Mouse (Mus musculus) heart, postnatal 0 days (tissue): Measurements from ENCODE around the gene Eif2b1. TPM values are rescaled to one million over a fixed set of nuclear protein-coding genes. Genes with fewer than 3 reads are reported as not detected.

ENCODE experiments used
- ATAC-seq: fragments of 200-750 bp; cut with Nextera tagmentation; 2 replicates; pipeline ENCODE4 v1.8.0; 2017; ENCODE audit warnings: low read depth, moderate number of reproducible peaks, moderate library complexity; ENCODE audit not compliant: insufficient read depth
- DNase-seq: peaks from one replicate; pipeline ENCODE4 v3.0.0-alpha.2; 2016; ENCODE audit warnings: low spot score
- H3K27ac ChIP-seq: fragments of 300-500 bp; sonication (generic); 2 replicates; pipeline ENCODE4 v1.5.1; 2014; ENCODE audit warnings: low read depth, mild to moderate bottlenecking
- H3K27me3 ChIP-seq: fragments of 300-500 bp; sonication (generic); 2 replicates; pipeline ENCODE4 v1.6.1; 2014; ENCODE audit warnings: low read length, mixed read lengths; ENCODE audit not compliant: control insufficient read depth, insufficient read depth
- H3K36me3 ChIP-seq: fragments of 300-500 bp; sonication (generic); replicated peaks from 2 replicates; pipeline ENCODE4 v1.6.1; 2014; ENCODE audit warnings: low read length, mixed read lengths; ENCODE audit not compliant: control insufficient read depth, insufficient read depth
- H3K4me1 ChIP-seq: fragments of 300-500 bp; sonication (generic); 2 replicates; pipeline ENCODE4 v1.6.1; 2014; ENCODE audit warnings: antibody characterized with exemption; ENCODE audit not compliant: control insufficient read depth, insufficient read depth
- H3K4me2 ChIP-seq: fragments of 300-500 bp; sonication (generic); 2 replicates; pipeline ENCODE4 v1.6.1; 2014; ENCODE audit warnings: low read depth, mild to moderate bottlenecking, low read length, moderate library complexity
- H3K4me3 ChIP-seq: fragments of 300-500 bp; sonication (generic); 2 replicates; pipeline ENCODE4 v1.5.1; 2014; ENCODE audit warnings: low read depth, low read length
- H3K9ac ChIP-seq: fragments of 300-500 bp; sonication (generic); replicated peaks from 2 replicates; pipeline ENCODE4 v1.6.1; 2014; ENCODE audit warnings: low read depth, low read length, mixed read lengths
- H3K9me3 ChIP-seq: fragments of 300-500 bp; sonication (generic); replicated peaks from 2 replicates; pipeline ENCODE4 v1.6.1; 2016; ENCODE audit warnings: low read length; ENCODE audit not compliant: control insufficient read depth
- CTCF ChIP-seq: IDR thresholded peaks from 2 replicates; pipeline ENCODE4 v1.5.1; 2016; ENCODE audit warnings: antibody characterized with exemption, control low read depth, low read depth
- EP300 ChIP-seq: IDR thresholded peaks from 2 replicates; pipeline ENCODE4 v1.6.1; 2016; ENCODE audit warnings: antibody characterized with exemption, low read depth
- WGBS: fragments of 180-500 bp; shearing (Covaris S2); extraction: QIAGEN DNeasy Blood & Tissue Kit; methylation state at CpG from one replicate; pipeline ENCODE4 v1.1.7; 2014; 5-methylcytosine and 5-hydroxymethylcytosine counted together
- polyA plus RNA-seq: library from polyadenylated mRNA; unstranded; fragments of >200 nt; fragmentation: Nextera tagmentation; extraction: Ambion mirVana; gene quantifications from 2 replicates; pipeline ENCODE4 v1.2.1, GENCODE M21; 2015
- total RNA-seq: library from RNA; depleted of rRNA; stranded (reverse); fragments of >200 nt; gene quantifications from 2 replicates; pipeline ENCODE4 v1.2.3, GENCODE M21; 2014; ENCODE audit warnings: low replicate concordance; rRNA removed

The Eif2b1 gene
- total and polyA plus RNA-seq, 2 experiments from 2014 or later = 49.5 to 58.6 TPM

GRCm38 (mm10) chr5:124521588-124521987, 57.3 kb downstream of the Eif2b1 start:
- no peaks in the 10 kb centered on the region for H3K9me3 ChIP-seq
- no peak overlapping the region for H3K9ac ChIP-seq
- no peak overlapping the region for H3K4me2 ChIP-seq
- WGBS = 81% methylated on average over 4 of the region's 4 CpGs
- H3K27me3 ChIP-seq = no peaks in the 10 kb centered on the region
- DNase-seq (no peak), ATAC-seq (no peak)
- H3K4me3 ChIP-seq = no peak overlapping the region
- TF ChIP-seq CTCF (no peak), EP300 (no peak)
- H3K27ac ChIP-seq = no peak overlapping the region
- H3K36me3 ChIP-seq = peaks cover 25% of the 10 kb centered on the region; the same call in 1 of the 2 replicates
- H3K4me1 ChIP-seq = no peaks in the 10 kb centered on the region

Other genes with a start within 250 kb of the Eif2b1 start
- 113 and 180 TPM in 2 replicates for gene Cdk2ap1, start 216.0 kb downstream of the Eif2b1 start, total RNA-seq
- gene Cdk2ap1, start 216.0 kb downstream of the Eif2b1 start, polyA plus RNA-seq = 23.2 and 26.6 TPM in 2 replicates
- 27.0 and 33.8 TPM in 2 replicates for gene Sbno1, start 153.1 kb downstream of the Eif2b1 start, total RNA-seq
- 46.8 and 52.8 TPM in 2 replicates for gene Sbno1, start 153.1 kb downstream of the Eif2b1 start, polyA plus RNA-seq
- gene Kmt5a, start 139.2 kb downstream of the Eif2b1 start, total RNA-seq = 71.9 and 82.9 TPM in 2 replicates
- gene Kmt5a, start 139.2 kb downstream of the Eif2b1 start, polyA plus RNA-seq = 26.0 and 27.7 TPM in 2 replicates
- 8.4 and 12.4 TPM in 2 replicates for gene Rilpl2, start 100.8 kb downstream of the Eif2b1 start, total RNA-seq
- 14.9 and 15.4 TPM in 2 replicates for gene Rilpl2, start 100.8 kb downstream of the Eif2b1 start, polyA plus RNA-seq
- 0.50 and 4.4 TPM in 2 replicates for gene Snrnp35, start 96.0 kb downstream of the Eif2b1 start, total RNA-seq
- 14.0 and 14.6 TPM in 2 replicates for gene Snrnp35, start 96.0 kb downstream of the Eif2b1 start, polyA plus RNA-seq
- 34.7 and 52.1 TPM in 2 replicates for gene Rilpl1, start 47.7 kb downstream of the Eif2b1 start, total RNA-seq
- gene Rilpl1, start 47.7 kb downstream of the Eif2b1 start, polyA plus RNA-seq = 39.0 and 40.5 TPM in 2 replicates
- 331 and 388 TPM in 2 replicates for gene Tmed2, start 38.4 kb downstream of the Eif2b1 start, total RNA-seq
- gene Tmed2, start 38.4 kb downstream of the Eif2b1 start, polyA plus RNA-seq = 389 and 404 TPM in 2 replicates
- gene Ddx55, start 26.3 kb downstream of the Eif2b1 start, total RNA-seq = 1.1 and 5.2 TPM in 2 replicates
- 4.9 and 5.9 TPM in 2 replicates for gene Ddx55, start 26.3 kb downstream of the Eif2b1 start, polyA plus RNA-seq
- gene Gtf2h3, start within 50 bp of the Eif2b1 start, total RNA-seq = 18.9 and 49.7 TPM in 2 replicates
- 21.1 and 22.3 TPM in 2 replicates for gene Gtf2h3, start within 50 bp of the Eif2b1 start, polyA plus RNA-seq
- gene Atp6v0a2, start 49.4 kb upstream of the Eif2b1 start, total RNA-seq = 20.4 and 30.1 TPM in 2 replicates
- gene Atp6v0a2, start 49.4 kb upstream of the Eif2b1 start, polyA plus RNA-seq = 22.4 and 27.0 TPM in 2 replicates
- not detected in 2 replicates for gene Dnah10, start 146.0 kb upstream of the Eif2b1 start, total RNA-seq
- gene Dnah10, start 146.0 kb upstream of the Eif2b1 start, polyA plus RNA-seq = 0.01 and 0.08 TPM in 2 replicates